Mouse (Mus musculus): Measurements from ENCODE around the gene Crybb3. TPM values are rescaled to one million over a fixed set of nuclear protein-coding genes. Genes with fewer than 3 reads are reported as not detected.

The Crybb3 gene
- polyA plus RNA-seq, 1 experiment from 2014 or later = 0.25 TPM

- WGBS = 33% methylated on average over 1 of the region's 1 CpGs
Measured at GRCm38 (mm10) chr5:113099546-113099945, 18.2 kb upstream of the Crybb3 start.

DNA sequence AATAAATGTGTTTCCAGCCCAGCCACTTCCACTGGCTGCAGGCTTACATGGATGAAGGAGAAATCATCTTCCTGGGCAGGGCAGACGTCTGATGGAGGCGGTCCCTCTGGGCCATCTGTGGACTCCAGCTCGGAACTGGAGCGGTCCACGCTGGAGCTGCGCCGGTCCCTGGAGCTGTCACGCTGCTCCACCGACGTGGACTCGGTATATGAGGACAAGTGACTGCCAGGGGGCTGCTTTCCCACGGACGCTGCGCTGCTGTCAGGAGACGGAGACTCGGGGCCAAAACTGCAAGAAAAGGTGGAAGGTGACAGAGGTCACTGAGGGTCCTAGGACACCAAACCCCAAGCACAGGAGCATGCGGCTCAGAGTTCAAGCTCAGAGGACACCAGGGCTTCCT lies 16.2 kb upstream of the Crybb3 start:
- Histone ChIP-seq H3K4me1 (replicated peaks) (peaks cover 22% of the 10 kb centered on the region), H3K27ac (no peak overlapping the region), H3K4me3 (no peak overlapping the region), H3K36me3 (peaks cover 31% of the 10 kb centered on the region), H3K9me3 (no peaks in the 10 kb centered on the region), H3K27me3 (ENCODE audit: insufficient read depth, poor library complexity, severe bottlenecking) (no peaks in the 10 kb centered on the region)
- DNase-seq (ENCODE audit: low spot score) = no peak
- 92% methylated on average over 17 of the region's 17 CpGs for WGBS

More at GRCm38 (mm10) chr5:113099546-113099945, 18.2 kb upstream of the Crybb3 start:
- Histone ChIP-seq H3K4me1 (replicated peaks) (peaks cover 33% of the 10 kb centered on the region), H3K4me3 (no peak overlapping the region), H3K27ac (0 out of 2 replicates have a peak overlapping the region, but pooled peaks have one; percentile 12), H3K27me3 (ENCODE audit: insufficient read depth, poor library complexity, severe bottlenecking) (no peaks in the 10 kb centered on the region), H3K9me3 (no peaks in the 10 kb centered on the region), H3K36me3 (peaks cover 22% of the 10 kb centered on the region)
- peak; percentile 91 for DNase-seq (ENCODE audit: low spot score)

DNA sequence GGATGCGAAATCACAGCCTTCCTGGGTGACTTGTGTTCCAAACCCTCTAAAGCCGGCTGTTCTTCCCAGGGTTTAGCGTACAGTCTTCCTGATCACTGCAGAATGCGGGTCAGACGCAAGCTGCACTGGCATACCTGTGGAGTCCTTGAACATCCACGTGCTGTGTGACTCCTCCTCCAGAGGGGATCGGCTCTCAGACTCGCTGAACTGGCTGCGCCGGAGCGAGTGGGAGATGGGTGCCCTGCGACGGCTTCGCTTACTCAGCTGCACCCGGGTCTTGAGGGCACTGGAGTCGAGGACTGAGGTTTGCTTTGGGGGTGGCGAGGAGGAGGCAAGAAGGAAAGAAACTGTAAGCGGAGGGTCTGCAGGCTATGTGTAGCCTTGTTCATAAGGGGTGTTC lies 14.1 kb upstream of the Crybb3 start:
- peaks cover 6% of the 10 kb centered on the region; the same call in 1 of the 2 replicates for H3K4me1 ChIP-seq (replicated peaks)
- H3K27ac ChIP-seq = no peak overlapping the region
- no peak for DNase-seq (ENCODE audit: low spot score)
- no peaks in the 10 kb centered on the region for H3K9me3 ChIP-seq
- H3K4me3 ChIP-seq = no peak overlapping the region
- peaks cover 41% of the 10 kb centered on the region for H3K36me3 ChIP-seq
- WGBS = 92% methylated on average over 18 of the region's 18 CpGs
- no peaks in the 10 kb centered on the region for H3K27me3 ChIP-seq (ENCODE audit: insufficient read depth, poor library complexity, severe bottlenecking)

GRCm38 (mm10) chr5:113092406-113092805 lies 11.0 kb upstream of the Crybb3 start:
- 82% methylated on average over 7 of the region's 7 CpGs for WGBS
- DNase-seq (ENCODE audit: low spot score) = no peak
- Histone ChIP-seq H3K4me1 (replicated peaks) (no peaks in the 10 kb centered on the region; the same call in 1 of the 2 replicates), H3K36me3 (peaks cover 50% of the 10 kb centered on the region), H3K27me3 (ENCODE audit: insufficient read depth, poor library complexity, severe bottlenecking) (no peaks in the 10 kb centered on the region), H3K4me3 (no peak overlapping the region), H3K9me3 (no peaks in the 10 kb centered on the region), H3K27ac (no peak overlapping the region)

- H3K9me3 ChIP-seq = no peaks in the 10 kb centered on the region
- H3K4me1 ChIP-seq (replicated peaks) = peaks cover 5% of the 10 kb centered on the region; the same call in 1 of the 2 replicates
- H3K27ac ChIP-seq = no peak overlapping the region
- H3K4me3 ChIP-seq = no peak overlapping the region
- peaks cover 44% of the 10 kb centered on the region for H3K36me3 ChIP-seq
- peak; percentile 68 for DNase-seq (ENCODE audit: low spot score)
- WGBS = 61% methylated on average over 5 of the region's 5 CpGs
- H3K27me3 ChIP-seq (ENCODE audit: insufficient read depth, poor library complexity, severe bottlenecking) = no peaks in the 10 kb centered on the region
Measured at GRCm38 (mm10) chr5:113091162-113091561, 9.8 kb upstream of the Crybb3 start.

DNA sequence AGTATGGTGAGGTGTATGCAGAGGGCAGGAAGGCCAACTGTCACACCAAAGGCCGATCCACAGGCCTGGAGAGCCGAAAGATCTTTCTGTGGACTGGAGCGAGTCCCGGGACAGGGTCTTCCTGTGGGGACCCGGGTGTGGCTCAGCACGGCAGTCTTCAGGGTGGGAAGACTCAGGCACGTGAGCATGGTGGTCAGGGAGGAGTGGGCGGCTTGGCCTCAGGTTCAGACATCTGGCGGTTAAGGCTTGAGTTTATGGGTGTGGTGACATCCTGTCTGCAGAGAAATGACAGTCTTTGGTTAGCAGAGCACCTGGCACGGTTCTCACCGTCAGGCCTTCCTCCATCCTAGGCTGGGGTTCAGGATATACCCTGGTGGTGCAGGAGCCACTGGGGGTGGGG lies 9.4 kb upstream of the Crybb3 start:
- H3K9me3 ChIP-seq = no peaks in the 10 kb centered on the region
- H3K27ac ChIP-seq = no peak overlapping the region
- H3K36me3 ChIP-seq = peaks cover 43% of the 10 kb centered on the region
- H3K4me3 ChIP-seq = no peak overlapping the region
- WGBS = 93% methylated on average over 11 of the region's 11 CpGs
- no peak for DNase-seq (ENCODE audit: low spot score)
- H3K4me1 ChIP-seq (replicated peaks) = peaks cover 5% of the 10 kb centered on the region; the same call in 1 of the 2 replicates
- H3K27me3 ChIP-seq (ENCODE audit: insufficient read depth, poor library complexity, severe bottlenecking) = no peaks in the 10 kb centered on the region

DNA sequence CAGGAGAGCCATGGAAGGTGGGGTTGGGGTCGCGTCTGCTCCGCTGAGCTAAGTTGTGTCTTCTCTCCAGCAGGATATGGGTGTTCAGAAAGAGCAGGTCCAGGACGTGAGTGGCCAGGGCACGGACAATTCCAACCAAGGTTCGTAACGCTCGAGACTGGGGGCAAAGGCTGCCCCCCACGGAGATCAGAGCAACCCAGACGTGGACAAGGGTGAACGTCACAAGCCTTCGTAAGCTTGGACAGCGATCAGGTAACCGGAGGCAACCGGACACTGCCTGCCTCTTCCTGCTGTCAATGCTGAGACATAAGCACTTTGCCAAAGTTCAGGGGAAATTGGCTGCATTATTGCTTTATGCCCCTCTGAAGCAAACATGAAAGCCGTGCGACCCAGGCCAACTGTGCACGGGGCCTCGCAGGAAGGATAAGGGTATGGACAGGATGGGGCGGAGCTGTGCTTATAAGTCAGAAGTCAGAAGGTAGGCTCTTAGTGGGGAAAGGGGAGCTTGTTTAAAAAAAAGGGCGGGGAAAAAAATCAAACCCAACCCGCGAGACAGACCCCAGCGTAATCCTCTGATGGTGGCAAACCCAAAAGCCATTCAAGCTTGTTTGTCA lies 8.8 kb upstream of the Crybb3 start:
- H3K9me3 ChIP-seq = no peaks in the 10 kb centered on the region
- no peak for DNase-seq (ENCODE audit: low spot score)
- no peak overlapping the region for H3K4me3 ChIP-seq
- no peaks in the 10 kb centered on the region for H3K27me3 ChIP-seq (ENCODE audit: insufficient read depth, poor library complexity, severe bottlenecking)
- peaks cover 5% of the 10 kb centered on the region; the same call in 1 of the 2 replicates for H3K4me1 ChIP-seq (replicated peaks)
- H3K36me3 ChIP-seq = peaks cover 38% of the 10 kb centered on the region
- 92% methylated on average over 24 of the region's 24 CpGs for WGBS
- H3K27ac ChIP-seq = no peak overlapping the region

- H3K36me3 ChIP-seq = peaks cover 24% of the 10 kb centered on the region
- no peak for DNase-seq (ENCODE audit: low spot score)
- no peaks in the 10 kb centered on the region for H3K27me3 ChIP-seq (ENCODE audit: insufficient read depth, poor library complexity, severe bottlenecking)
- WGBS = 77% methylated on average over 2 of the region's 2 CpGs
- no peak overlapping the region for H3K27ac ChIP-seq
- no peaks in the 10 kb centered on the region for H3K9me3 ChIP-seq
- peaks cover 12% of the 10 kb centered on the region for H3K4me1 ChIP-seq (replicated peaks)
- H3K4me3 ChIP-seq = no peak overlapping the region
Measured at GRCm38 (mm10) chr5:113087465-113087864, 6.1 kb upstream of the Crybb3 start.

- 61% methylated on average over 4 of the region's 4 CpGs for WGBS
- Histone ChIP-seq H3K36me3 (peaks cover 24% of the 10 kb centered on the region), H3K27ac (no peak overlapping the region), H3K27me3 (ENCODE audit: insufficient read depth, poor library complexity, severe bottlenecking) (no peaks in the 10 kb centered on the region), H3K4me1 (replicated peaks) (peaks cover 12% of the 10 kb centered on the region), H3K4me3 (no peak overlapping the region), H3K9me3 (no peaks in the 10 kb centered on the region)
- DNase-seq (ENCODE audit: low spot score) = no peak
Measured at GRCm38 (mm10) chr5:113086990-113087389, 5.6 kb upstream of the Crybb3 start.

DNA sequence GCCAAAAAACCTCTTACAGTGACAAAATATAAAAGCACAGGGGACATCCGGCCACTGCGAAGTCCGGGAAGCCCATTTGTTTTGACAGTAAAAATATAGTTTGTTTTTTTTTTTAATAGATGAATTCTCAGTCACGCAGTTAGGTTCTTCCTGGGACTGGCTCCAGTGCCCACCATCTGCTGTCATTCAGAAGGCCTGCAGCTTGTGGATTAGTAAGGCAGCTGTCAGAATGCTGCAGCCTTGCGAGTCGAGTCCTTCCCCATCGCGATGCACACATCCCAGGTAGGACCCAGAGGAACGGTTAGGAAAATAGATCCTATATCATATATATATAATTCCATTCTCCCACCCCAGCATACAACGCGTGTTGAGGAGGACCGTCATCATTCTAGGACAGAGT lies 5.1 kb upstream of the Crybb3 start:
- peaks cover 12% of the 10 kb centered on the region for H3K4me1 ChIP-seq (replicated peaks)
- H3K27ac ChIP-seq = no peak overlapping the region
- no peak for DNase-seq (ENCODE audit: low spot score)
- peaks cover 23% of the 10 kb centered on the region for H3K36me3 ChIP-seq
- H3K9me3 ChIP-seq = no peaks in the 10 kb centered on the region
- no peak overlapping the region for H3K4me3 ChIP-seq
- no peaks in the 10 kb centered on the region for H3K27me3 ChIP-seq (ENCODE audit: insufficient read depth, poor library complexity, severe bottlenecking)
- WGBS = 86% methylated on average over 12 of the region's 12 CpGs

GRCm38 (mm10) chr5:113085931-113086330 lies 4.5 kb upstream of the Crybb3 start:
- H3K36me3 ChIP-seq = peaks cover 18% of the 10 kb centered on the region
- no peak overlapping the region for H3K4me3 ChIP-seq
- 70% methylated on average over 2 of the region's 2 CpGs for WGBS

GRCm38 (mm10) chr5:113084309-113084708 lies 2.9 kb upstream of the Crybb3 start:
- DNase-seq (ENCODE audit: low spot score) = no peak
- H3K4me1 ChIP-seq (replicated peaks) = peaks cover 19% of the 10 kb centered on the region
- WGBS = 91% methylated on average over 2 of the region's 2 CpGs

More at GRCm38 (mm10) chr5:113085931-113086330, 4.5 kb upstream of the Crybb3 start:
- Histone ChIP-seq H3K9me3 (no peaks in the 10 kb centered on the region), H3K27ac (no peak overlapping the region), H3K4me1 (replicated peaks) (peaks cover 12% of the 10 kb centered on the region; the same call in 1 of the 2 replicates), H3K27me3 (ENCODE audit: insufficient read depth, poor library complexity, severe bottlenecking) (no peaks in the 10 kb centered on the region)
- no peak for DNase-seq (ENCODE audit: low spot score)

GRCm38 (mm10) chr5:113082356-113083168 lies 1.2 kb upstream of the Crybb3 start:
- 76% methylated on average over 19 of the region's 19 CpGs for WGBS
- H3K27me3 ChIP-seq (ENCODE audit: insufficient read depth, poor library complexity, severe bottlenecking) = 0 out of 2 replicates have a peak, but pooled peaks cover 7% of the 10 kb centered on the region
- H3K4me3 ChIP-seq = no peak overlapping the region
- H3K4me1 ChIP-seq (replicated peaks) = peaks cover 20% of the 10 kb centered on the region
- no peak for DNase-seq (ENCODE audit: low spot score)
- H3K27ac ChIP-seq = no peak overlapping the region
- H3K9me3 ChIP-seq = no peaks in the 10 kb centered on the region
- no peaks in the 10 kb centered on the region for H3K36me3 ChIP-seq

More at GRCm38 (mm10) chr5:113084309-113084708, 2.9 kb upstream of the Crybb3 start:
- no peaks in the 10 kb centered on the region for H3K9me3 ChIP-seq
- peaks cover 3% of the 10 kb centered on the region; the same call in 1 of the 2 replicates for H3K36me3 ChIP-seq
- H3K27ac ChIP-seq = no peak overlapping the region
- 0 out of 2 replicates have a peak, but pooled peaks cover 6% of the 10 kb centered on the region for H3K27me3 ChIP-seq (ENCODE audit: insufficient read depth, poor library complexity, severe bottlenecking)
- H3K4me3 ChIP-seq = no peak overlapping the region
